Comparison of ENCODE assay signal across 15 mouse cellular contexts in genomic region chr1:191410294-191411036, GRCm38 (mm10). TPM values are rescaled to one million over a fixed set of nuclear protein-coding genes. Genes with fewer than 3 reads are reported as not detected.
DNase-seq lines count a peak whose midpoint lies in the region; ATAC-seq and TF ChIP-seq lines count a peak whose summit lies in the region.
"Had no signal": no experiment of that assay in that cellular context is flagged by ENCODE, and none has a peak within 500 bp of the region (broad histone marks: within the 10 kb centered on the region; RNA-seq: fewer than 3 reads in every experiment).

No protein-coding gene starts in this region.

- no peak for TF ChIP-seq EP300 in heart, postnatal 0 days (IDR thresholded peaks at IDR 0.05; ENCODE audit: low read depth)
- no peak for TF ChIP-seq EP300 in lung, postnatal 0 days (IDR thresholded peaks at IDR 0.05)

- H3K9ac ChIP-seq in heart, postnatal 0 days (replicated peaks; ENCODE audit: low read depth, low read length): no peak overlapping the region
- no peak overlapping the region for H3K9ac ChIP-seq in lung, postnatal 0 days (replicated peaks; ENCODE audit: low read depth)
- no peak overlapping the region; the same call in 1 of the 2 replicates for H3K9ac ChIP-seq in limb, embryonic 13.5 days

- no peak for ATAC-seq in heart, postnatal 0 days (ENCODE audit: insufficient read depth, low read depth)
- no peak for ATAC-seq in lung, postnatal 0 days
- no peak for ATAC-seq in limb, embryonic 13.5 days (ENCODE audit: low FRiP score, low read depth)
- ATAC-seq: activated CD4-positive, CD25-positive, alpha-beta regulatory T cell, adult 4 months; hindbrain, embryonic 16.5 days had no signal

- H3K4me3 ChIP-seq in gastrocnemius, adult 2 months: peak overlapping the region; percentile 46
- H3K4me3 ChIP-seq in heart, postnatal 0 days (ENCODE audit: low read depth, low read length): no peak overlapping the region
- no peak overlapping the region for H3K4me3 ChIP-seq in lung, postnatal 0 days (ENCODE audit: low read depth, low read length)
- H3K4me3 ChIP-seq in limb, embryonic 13.5 days: no peak overlapping the region

- H3K4me1 ChIP-seq in heart, postnatal 0 days (ENCODE audit: control insufficient read depth, insufficient read depth): no peaks in the 10 kb centered on the region
- H3K4me1 ChIP-seq in lung, postnatal 0 days (ENCODE audit: insufficient read depth, low read depth, low read length): no peaks in the 10 kb centered on the region
- no peaks in the 10 kb centered on the region for H3K4me1 ChIP-seq in limb, embryonic 13.5 days

- WGBS in heart, postnatal 0 days: 60% methylated on average over 10 of the region's 10 CpGs
- WGBS in lung, postnatal 0 days: 51% methylated on average over 10 of the region's 10 CpGs
- 54% methylated on average over 10 of the region's 10 CpGs for WGBS in limb, embryonic 13.5 days

- no peak for DNase-seq in gastrocnemius, adult 2 months
- DNase-seq in gastrocnemius, postnatal 14 days: no peak
- no peak for DNase-seq in heart, postnatal 0 days (ENCODE audit: low spot score)
- DNase-seq in heart, adult 9 months (ENCODE audit: low spot score in 2 of 2): no peak
- no peak for DNase-seq in lung, postnatal 0 days (ENCODE audit: low spot score)
- no peak for DNase-seq in lung, postnatal 14 days
- no peak for DNase-seq in urinary bladder, postnatal 4 days (ENCODE audit: low spot score in 2 of 2)
- DNase-seq: cerebellum, postnatal 14 days; kidney, postnatal 4 days; liver; lung, adult 18-20 months; midbrain, embryonic 14.5 days had no signal

- H3K27ac ChIP-seq in gastrocnemius, adult 2 months: peak overlapping the region; percentile 46; the same call in 1 of the 2 replicates
- no peak overlapping the region for H3K27ac ChIP-seq in heart, postnatal 0 days (ENCODE audit: low read depth)
- H3K27ac ChIP-seq in lung, postnatal 0 days (ENCODE audit: low read length): no peak overlapping the region
- H3K27ac ChIP-seq in limb, embryonic 13.5 days: no peak overlapping the region

- intact Hi-C loops in gastrocnemius, adult 2 months (cut with DNase I): no loop called here
- intact Hi-C loops in gastrocnemius, postnatal 14 days (cut with DNase I; ENCODE audit: low total_unique reads): no loop called here

- no peaks in the 10 kb centered on the region for H3K27me3 ChIP-seq in heart, postnatal 0 days (ENCODE audit: control insufficient read depth, insufficient read depth, low read length)
- no peaks in the 10 kb centered on the region for H3K27me3 ChIP-seq in lung, postnatal 0 days (replicated peaks; ENCODE audit: insufficient read depth, low read length)
- H3K27me3 ChIP-seq in limb, embryonic 13.5 days: 0 out of 2 replicates have a peak, but pooled peaks cover 7% of the 10 kb centered on the region

- H3K9me3 ChIP-seq in heart, postnatal 0 days (replicated peaks; ENCODE audit: control insufficient read depth, low read length): no peaks in the 10 kb centered on the region
- no peaks in the 10 kb centered on the region for H3K9me3 ChIP-seq in lung, postnatal 0 days (ENCODE audit: low read length)
- no peaks in the 10 kb centered on the region for H3K9me3 ChIP-seq in limb, embryonic 13.5 days

- H3K36me3 ChIP-seq in heart, postnatal 0 days (replicated peaks; ENCODE audit: control insufficient read depth, insufficient read depth, low read length): no peaks in the 10 kb centered on the region
- H3K36me3 ChIP-seq in lung, postnatal 0 days (ENCODE audit: insufficient read depth, low read length): no peaks in the 10 kb centered on the region
- H3K36me3 ChIP-seq in limb, embryonic 13.5 days: no peaks in the 10 kb centered on the region

- TF ChIP-seq CTCF in gastrocnemius, adult 2 months (IDR thresholded peaks at IDR 0.05): no peak
- TF ChIP-seq CTCF in heart, postnatal 0 days (IDR thresholded peaks at IDR 0.05; ENCODE audit: low read depth): no peak
- no peak for TF ChIP-seq CTCF in lung, postnatal 0 days (IDR thresholded peaks at IDR 0.05)

- peak overlapping the region; percentile 33; the same call in 1 of the 2 replicates for H3K4me2 ChIP-seq in heart, postnatal 0 days (ENCODE audit: low read depth, low read length)
- H3K4me2 ChIP-seq in lung, postnatal 0 days (replicated peaks; ENCODE audit: low read depth, low read length): 0 out of 2 replicates have a peak overlapping the region, but pooled peaks have one; percentile 14
- peak overlapping the region; percentile 27; the same call in 1 of the 2 replicates for H3K4me2 ChIP-seq in limb, embryonic 13.5 days (replicated peaks)

RNA-seq across cellular contexts. Expression of gene Ppp2r5a, which starts 7.4 kb away (rescaled TPM):
- 10 to 100 TPM; 65.0 to 80.1 TPM for total RNA-seq in gastrocnemius, adult 2 months (2021)
- 10 to 100 TPM; 63.0 to 67.2 TPM for total RNA-seq in gastrocnemius, postnatal 14 days (2021)
- 109 and 125 TPM in 2 replicates for total RNA-seq in heart, postnatal 0 days (2014; rRNA removed; ENCODE audit: low replicate concordance)
- 29.8 and 31.4 TPM in 2 replicates for polyA plus RNA-seq in heart, postnatal 0 days (2015; fragmentation: Nextera tagmentation; extraction: Ambion mirVana)
- 51.5 and 56.0 TPM in 2 replicates for polyA plus RNA-seq in lung, postnatal 0 days (2015; fragmentation: Nextera tagmentation; extraction: Ambion mirVana)
- polyA plus RNA-seq in limb, embryonic 13.5 days (2015; fragmentation: Nextera tagmentation; extraction: Ambion mirVana): 11.8 and 12.4 TPM in 2 replicates
